Mouse (Mus musculus) stomach, postnatal 0 days (tissue): ENCODE measurements at regions not wholly inside any gene's neighbourhood (a gene's known extent, or its start where the extent isn't known, plus 50 kb on each side); places are given as distances from the start of the nearest gene placed in this dataset.

ENCODE experiments used
- ATAC-seq: fragments of 200-750 bp; cut with Nextera tagmentation; 2 replicates; pipeline ENCODE4 v1.8.0; 2017; ENCODE audit not compliant: low FRiP score, low TSS enrichment
- DNase-seq: peaks from one replicate; pipeline ENCODE4 v3.0.0-alpha.2; 2016; ENCODE audit warnings: low spot score
- H3K27ac ChIP-seq: fragments of 300-500 bp; sonication (generic); replicated peaks from 2 replicates; pipeline ENCODE4 v1.5.1; 2014; ENCODE audit warnings: mild to moderate bottlenecking, control low read depth
- H3K27me3 ChIP-seq: fragments of 300-500 bp; sonication (generic); 2 replicates; pipeline ENCODE4 v1.6.1; 2014; ENCODE audit warnings: low read length; ENCODE audit not compliant: control insufficient read depth, insufficient read depth
- H3K36me3 ChIP-seq: fragments of 300-500 bp; sonication (generic); 2 replicates; pipeline ENCODE4 v1.6.1; 2014; ENCODE audit warnings: low read length, mixed read lengths; ENCODE audit not compliant: control insufficient read depth, insufficient read depth
- H3K4me1 ChIP-seq: fragments of 300-500 bp; sonication (generic); replicated peaks from 2 replicates; pipeline ENCODE4 v1.6.1; 2014; ENCODE audit warnings: antibody characterized with exemption; ENCODE audit not compliant: control insufficient read depth, insufficient read depth
- H3K4me2 ChIP-seq: fragments of 300-500 bp; sonication (generic); replicated peaks from 2 replicates; pipeline ENCODE4 v1.6.1; 2014; ENCODE audit warnings: low read depth, mild to moderate bottlenecking, control low read depth, moderate library complexity
- H3K4me3 ChIP-seq: fragments of 300-500 bp; sonication (generic); 2 replicates; pipeline ENCODE4 v1.5.1; 2014; ENCODE audit warnings: low read depth, low read length, control low read depth
- H3K9ac ChIP-seq: fragments of 300-500 bp; sonication (generic); 2 replicates; pipeline ENCODE4 v1.6.1; 2014; ENCODE audit warnings: mild to moderate bottlenecking, low read length, control low read depth, mixed read lengths
- H3K9me3 ChIP-seq: fragments of 300-500 bp; sonication (generic); 2 replicates; pipeline ENCODE4 v1.6.1; 2016; ENCODE audit warnings: low read length; ENCODE audit not compliant: control insufficient read depth
- CTCF ChIP-seq: IDR thresholded peaks from 2 replicates; pipeline ENCODE4 v1.5.1; 2016; ENCODE audit warnings: antibody characterized with exemption, low read depth, mild to moderate bottlenecking, moderate library complexity
- EP300 ChIP-seq: optimal IDR thresholded peaks from 2 replicates; pipeline ENCODE3; 2016; ENCODE audit warnings: antibody characterized with exemption
- WGBS: fragments of 180-500 bp; shearing (Covaris S2); extraction: QIAGEN DNeasy Blood & Tissue Kit; methylation state at CpG from one replicate; pipeline ENCODE4 v1.1.7; 2014; 5-methylcytosine and 5-hydroxymethylcytosine counted together

DNA sequence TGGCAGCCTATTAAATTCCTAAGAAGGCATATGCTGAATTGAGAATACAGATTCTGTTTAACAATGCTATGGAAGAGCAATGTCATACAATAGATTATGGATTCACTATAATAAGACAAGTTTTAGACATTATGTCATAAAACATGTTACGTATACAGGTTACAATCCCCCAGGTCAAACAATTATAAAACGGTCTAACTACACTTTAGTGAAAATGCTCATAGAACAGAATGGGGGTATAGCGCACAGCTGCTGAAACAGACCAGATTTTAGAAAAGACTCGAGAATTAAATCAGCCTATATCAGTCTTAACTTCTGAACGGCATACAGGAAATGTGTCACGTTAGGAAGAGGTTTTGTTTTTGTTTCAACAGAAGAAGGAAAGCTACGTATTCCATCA lies 660.5 kb upstream of the Sel1l start:
- H3K27me3 ChIP-seq, result no peaks in the 10 kb centered on the region
- H3K9ac ChIP-seq, result no peak overlapping the region
- H3K4me3 ChIP-seq, result no peak overlapping the region
- ATAC-seq (no peak), DNase-seq (no peak)
- no peaks in the 10 kb centered on the region for H3K9me3 ChIP-seq
- H3K36me3 ChIP-seq, result no peaks in the 10 kb centered on the region
- no peaks in the 10 kb centered on the region for H3K4me1 ChIP-seq
- WGBS, result 53% methylated on average over 7 of the region's 7 CpGs
- no peak for TF ChIP-seq CTCF
- TF ChIP-seq EP300, result no peak
- no peak overlapping the region for H3K4me2 ChIP-seq
- no peak overlapping the region for H3K27ac ChIP-seq

GRCm38 (mm10) chr12:92508796-92509489 lies 660.0 kb upstream of the Sel1l start:
- no peak overlapping the region for H3K9ac ChIP-seq
- H3K4me3 ChIP-seq, result no peak overlapping the region
- no peak for TF ChIP-seq EP300
- TF ChIP-seq CTCF, result no peak
- no peak overlapping the region for H3K4me2 ChIP-seq
- no peak for ATAC-seq
- H3K9me3 ChIP-seq, result no peaks in the 10 kb centered on the region
- no peaks in the 10 kb centered on the region for H3K4me1 ChIP-seq
- H3K27me3 ChIP-seq, result no peaks in the 10 kb centered on the region
- WGBS, result 68% methylated on average over 5 of the region's 5 CpGs
- H3K36me3 ChIP-seq, result no peaks in the 10 kb centered on the region
- no peak overlapping the region for H3K27ac ChIP-seq
- DNase-seq, result no peak

DNA sequence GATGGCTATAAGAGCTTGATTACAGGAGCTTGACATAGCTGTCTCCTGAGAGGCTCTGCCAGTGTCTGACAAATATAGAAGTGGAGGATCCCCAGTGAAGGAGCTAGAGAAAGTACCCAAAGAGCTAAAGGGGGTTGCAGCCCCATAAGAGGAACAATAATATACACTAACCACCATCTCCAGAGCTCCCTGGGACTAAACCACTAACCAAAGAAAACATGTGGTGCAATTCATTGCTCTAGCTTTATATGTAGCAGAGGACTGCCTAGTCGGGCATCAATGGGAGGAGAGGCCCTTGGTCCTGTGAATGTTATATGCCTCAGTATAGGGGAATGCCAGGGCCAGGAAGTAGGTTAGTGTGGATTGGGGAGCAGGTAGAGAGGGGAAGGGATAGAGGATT lies 635.0 kb upstream of the Sel1l start:
- H3K4me1 ChIP-seq, result no peaks in the 10 kb centered on the region
- no peaks in the 10 kb centered on the region for H3K27me3 ChIP-seq
- ATAC-seq (no peak), DNase-seq (no peak)
- no peak overlapping the region for H3K4me2 ChIP-seq
- H3K27ac ChIP-seq, result no peak overlapping the region
- no peak overlapping the region for H3K9ac ChIP-seq
- no peak overlapping the region for H3K4me3 ChIP-seq
- H3K36me3 ChIP-seq, result no peaks in the 10 kb centered on the region
- H3K9me3 ChIP-seq, result no peaks in the 10 kb centered on the region
- TF ChIP-seq CTCF (no peak), EP300 (no peak)
- WGBS, result 77% methylated on average over 1 of the region's 1 CpGs

GRCm38 (mm10) chr12:92474293-92475062 lies 625.5 kb upstream of the Sel1l start:
- TF ChIP-seq EP300 (no peak), CTCF (no peak)
- no peaks in the 10 kb centered on the region for H3K9me3 ChIP-seq
- DNase-seq (no peak), ATAC-seq (no peak)
- no peak overlapping the region for H3K9ac ChIP-seq
- H3K4me2 ChIP-seq, result no peak overlapping the region
- 68% methylated on average over 4 of the region's 4 CpGs for WGBS
- H3K4me3 ChIP-seq, result no peak overlapping the region
- H3K27ac ChIP-seq, result no peak overlapping the region
- no peaks in the 10 kb centered on the region for H3K36me3 ChIP-seq
- H3K4me1 ChIP-seq, result no peaks in the 10 kb centered on the region
- no peaks in the 10 kb centered on the region for H3K27me3 ChIP-seq

DNA sequence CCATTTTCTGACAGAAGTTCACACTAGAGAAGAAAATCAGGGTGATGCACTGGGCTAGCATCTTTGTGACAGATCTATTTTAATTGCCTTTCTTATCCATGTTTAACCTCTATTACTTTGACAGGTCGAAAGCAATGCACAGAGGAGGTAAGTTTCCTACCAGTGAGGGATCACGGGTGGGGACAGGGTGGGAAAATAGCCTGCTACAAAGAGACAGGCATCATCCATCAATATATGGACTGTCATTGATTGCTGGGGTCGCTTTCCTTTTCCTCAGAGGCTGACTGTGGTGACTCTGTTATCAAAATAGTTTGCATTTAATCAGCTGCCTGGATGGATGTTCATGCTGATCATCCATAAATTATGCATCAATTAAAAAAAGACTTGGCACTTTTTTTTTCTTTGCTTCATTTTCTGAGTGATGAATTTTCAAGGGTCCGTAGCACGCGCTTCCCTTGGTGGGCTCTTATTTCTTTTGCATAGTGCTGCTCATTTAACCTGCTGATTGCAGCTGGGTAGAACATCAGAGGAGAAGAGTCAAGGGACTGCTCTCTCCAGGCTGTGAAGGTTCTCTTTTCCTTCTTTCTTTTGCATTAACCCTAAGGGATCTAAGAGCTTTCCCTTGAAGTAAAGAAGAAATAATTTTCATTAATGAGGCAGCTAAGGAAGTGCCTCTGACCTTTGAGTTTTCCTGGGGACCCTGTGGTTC lies 602.3 kb upstream of the Sel1l start:
- no peak for DNase-seq
- Histone ChIP-seq H3K9ac (no peak overlapping the region), H3K4me1 (no peaks in the 10 kb centered on the region), H3K36me3 (no peaks in the 10 kb centered on the region), H3K9me3 (no peaks in the 10 kb centered on the region), H3K27ac (no peak overlapping the region), H3K27me3 (no peaks in the 10 kb centered on the region), H3K4me2 (no peak overlapping the region), H3K4me3 (no peak overlapping the region)
- 50% methylated on average over 6 of the region's 6 CpGs for WGBS
- no peak for ATAC-seq
- TF ChIP-seq CTCF (no peak), EP300 (no peak)
